Mouse (Mus musculus) left cerebral cortex, postnatal 25 days (tissue): ENCODE results near the gene Dnph1. TPM values are rescaled to one million over a fixed set of nuclear protein-coding genes. Genes with fewer than 3 reads are reported as not detected.
A peak's percentile ranks its signal among the peaks of the same experiment; 100 is the strongest.
"Not testable (repeated sequence)": the region's sequence is repeated elsewhere in the genome, so short reads cannot be mapped to it uniquely, and the experiment has no call there.

Experiments
- DNase-seq, 2 experiments: peaks; one replicate each; pipeline ENCODE4 v3.0.0; 2022; ENCODE audit warnings: low spot score in 2 of 2, mixed read lengths in 1 of 2
- intact Hi-C: fragments of 180-260 bp; cut with DNase I; formaldehyde crosslinking; loops from one replicate; pipeline ENCODE4 v1.15.1; 2025
- total RNA-seq, 2 experiments: library from RNA; stranded (reverse); gene quantifications; 2 replicates each; pipeline ENCODE4 v1.2.3; 2021

Gene Dnph1
- 1 to 10 TPM; 3.2 to 3.6 TPM for total RNA-seq

DNA sequence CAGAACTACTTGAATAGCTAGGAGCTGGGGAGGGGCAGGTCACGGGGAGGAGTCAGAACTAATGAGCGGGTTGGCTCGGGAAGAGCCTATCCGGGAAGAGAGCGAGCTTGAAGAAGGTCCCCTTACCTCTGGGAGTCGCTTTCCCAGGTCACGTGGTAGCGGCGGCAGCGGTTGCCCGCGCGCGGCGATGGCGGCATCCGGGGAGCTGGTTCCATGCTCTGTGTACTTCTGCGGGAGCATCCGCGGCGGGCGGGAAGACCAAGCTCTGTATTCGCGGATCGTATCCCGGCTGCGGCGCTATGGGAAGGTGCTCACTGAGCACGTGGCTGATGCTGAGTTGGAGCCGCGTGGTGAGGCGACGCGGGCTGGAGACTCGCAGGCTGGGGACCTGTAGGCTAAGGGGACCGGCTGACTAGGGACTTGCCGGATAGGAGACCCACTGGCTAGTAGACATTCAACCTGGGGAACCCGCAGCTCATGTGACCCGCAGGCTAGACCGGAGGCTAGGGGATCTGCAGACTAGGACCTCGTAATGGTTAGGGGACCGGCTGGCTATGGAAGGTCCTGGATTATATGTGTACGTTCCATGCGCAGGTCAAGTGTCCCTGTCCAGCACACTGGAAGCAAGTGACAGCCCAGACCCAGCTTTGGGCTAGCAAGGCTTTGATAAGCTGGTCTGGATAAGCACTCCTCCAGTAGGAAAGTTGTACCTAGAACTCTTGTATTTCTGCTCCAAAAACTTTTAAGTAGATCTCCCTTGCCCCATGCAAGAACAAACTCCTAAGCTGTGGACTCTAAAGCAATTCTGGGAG is at the start of gene Dnph1:
TSS of gene Dnph1 (plus strand) at position 89 of the 812 bp plus-strand sequence.
- peak; percentile 78 to 89 for DNase-seq
- intact Hi-C loops = no loop called here

DNA sequence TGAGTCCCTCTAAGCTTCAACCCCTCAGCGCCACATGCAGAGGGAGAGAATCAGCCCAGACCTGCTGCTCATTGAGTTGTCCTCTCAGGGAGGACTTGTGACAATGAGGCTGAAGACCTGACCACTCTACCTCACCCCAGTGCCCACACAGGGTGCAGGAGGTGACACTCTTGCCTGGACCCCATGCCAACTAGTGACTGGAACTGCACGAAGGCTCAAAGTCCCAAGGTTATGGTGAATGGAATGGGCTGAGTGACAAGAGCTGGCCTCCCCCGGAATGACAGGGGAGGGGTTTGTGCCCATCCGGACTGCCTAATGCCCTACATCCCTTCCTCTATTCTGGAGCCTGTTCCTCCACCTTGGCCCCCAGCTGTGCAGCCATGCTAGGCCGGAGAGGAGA is 43.8 kb upstream of the Dnph1 start:
- DNase-seq = no peak
- intact Hi-C loops = no loop called here

DNA sequence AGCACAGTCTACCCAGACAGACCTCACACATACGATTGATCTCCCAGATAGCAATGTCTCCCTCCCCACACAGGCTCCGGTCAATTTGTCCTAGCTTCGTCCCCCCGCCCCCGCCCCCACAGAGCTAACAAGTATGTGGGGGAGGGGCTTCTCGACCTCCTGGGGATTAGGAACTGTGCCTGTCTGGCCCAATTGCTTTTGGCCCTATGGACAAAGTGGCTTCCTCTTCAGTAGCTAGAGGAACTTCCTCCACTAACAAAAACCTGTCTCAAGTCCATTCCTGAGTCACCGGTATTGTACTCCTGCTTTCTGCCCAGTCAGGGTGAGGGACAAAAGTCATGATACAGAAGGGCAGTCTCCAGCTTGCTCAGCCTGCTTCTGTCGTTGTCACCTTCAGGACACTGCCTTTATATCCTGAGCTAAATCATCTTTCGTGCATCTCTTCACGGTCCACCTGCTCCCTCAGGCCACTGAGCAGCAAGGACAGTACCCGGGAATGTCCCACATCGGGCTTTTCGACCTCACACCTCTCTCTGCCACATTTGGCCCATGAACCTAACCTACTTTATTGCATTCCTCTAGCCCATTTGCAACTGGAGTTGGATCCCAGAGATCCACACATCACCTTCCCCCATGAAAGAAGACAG is 43.1 kb upstream of the Dnph1 start:
- intact Hi-C loops = no loop called here

DNA sequence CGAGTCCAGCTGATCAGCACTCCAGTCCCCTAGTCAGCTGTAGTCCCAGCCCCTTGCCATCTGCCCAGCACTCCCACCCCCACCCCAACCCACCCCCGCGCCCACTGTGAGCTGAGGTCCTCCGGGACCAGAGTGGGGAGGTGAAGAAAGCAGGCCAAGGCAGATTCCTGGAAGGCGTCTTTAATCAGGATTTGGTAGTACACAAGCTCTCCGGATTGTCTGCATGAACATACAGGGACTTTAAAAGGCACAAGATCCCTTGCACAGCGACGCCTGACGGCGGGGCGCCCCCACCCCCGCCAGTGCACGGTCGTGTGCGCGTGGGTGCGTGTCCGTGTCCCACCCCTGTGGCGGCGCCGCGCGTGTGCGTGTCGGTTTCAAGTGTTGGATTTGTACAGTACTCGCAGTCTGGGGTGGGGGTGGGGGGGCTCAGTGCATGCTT is 42.5 kb upstream of the Dnph1 start:
- intact Hi-C loops = no loop called here
- DNase-seq = peak in 1 of 2 experiments; percentile 28

More for the DNA sequence above, 43.1 kb upstream of the Dnph1 start:
- DNase-seq = no peak

DNA sequence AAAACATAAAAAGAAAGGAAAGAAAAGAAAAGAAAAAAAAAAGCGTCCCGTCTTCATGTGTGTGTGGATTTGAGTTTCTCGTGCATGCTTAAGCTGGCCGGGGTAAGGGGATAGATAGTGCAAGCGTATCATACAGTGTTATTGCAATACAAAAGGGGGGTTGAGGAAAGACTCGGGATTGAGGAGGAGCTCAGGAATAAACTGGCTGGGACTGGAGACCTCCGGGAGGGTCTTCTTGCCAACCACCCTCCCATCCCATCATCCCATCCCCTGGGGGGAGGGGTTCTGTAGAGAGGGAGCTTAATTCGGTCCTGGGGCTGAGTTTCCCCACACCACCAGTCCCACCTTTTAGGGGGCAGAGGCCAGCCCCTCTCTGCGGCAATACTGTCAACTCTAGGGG is 42.0 kb upstream of the Dnph1 start:
- DNase-seq = no peak
- intact Hi-C loops = no loop called here

DNA sequence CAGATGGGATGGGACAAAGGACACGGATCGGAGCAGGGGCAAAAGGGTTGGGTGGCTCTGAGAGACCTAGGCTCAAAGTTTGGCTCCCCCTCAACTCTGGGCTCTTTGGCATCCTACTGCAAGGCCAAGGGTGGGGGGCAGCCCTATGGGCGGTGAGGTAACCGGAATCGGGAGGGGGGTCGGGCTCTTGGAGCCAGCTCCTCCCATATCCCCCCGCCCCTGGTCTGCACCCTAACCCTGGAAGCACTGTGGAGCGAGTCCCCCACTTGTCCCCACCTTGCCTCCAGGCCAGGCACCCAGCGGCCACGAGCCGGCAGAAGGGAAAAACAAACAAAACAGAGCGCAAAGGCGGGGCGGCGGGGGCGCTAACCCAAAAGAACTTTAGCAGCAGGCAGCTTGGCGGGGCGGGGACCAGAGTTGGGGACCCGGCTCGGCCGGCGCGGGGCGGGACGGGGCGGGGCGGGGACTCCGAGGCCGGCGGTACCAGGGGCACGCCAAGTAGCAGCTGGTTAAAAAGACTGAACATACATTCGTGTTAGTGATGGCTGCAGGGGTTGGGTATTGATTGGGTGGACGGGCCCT is 41.3 kb upstream of the Dnph1 start:
- DNase-seq = no peak
- intact Hi-C loops = no loop called here

DNA sequence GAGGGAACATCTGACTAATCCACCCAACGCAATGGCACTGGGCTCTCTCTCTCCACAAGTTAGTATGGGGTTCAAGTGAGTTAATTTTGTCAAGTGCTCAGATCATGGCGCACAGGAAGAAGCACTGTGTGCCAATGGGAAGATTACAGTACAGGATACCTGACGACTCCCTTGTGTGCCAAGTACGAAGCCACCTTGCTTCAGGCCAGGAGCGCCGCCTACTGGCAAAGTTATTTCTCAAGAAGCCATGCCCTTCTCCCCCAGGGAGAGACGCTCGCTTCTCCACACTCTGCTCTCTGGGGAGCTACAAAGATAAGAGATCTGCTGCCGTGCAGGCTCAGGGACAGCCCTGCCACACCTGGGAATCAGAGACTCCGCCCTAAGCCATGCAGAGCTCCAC is 38.7 kb upstream of the Dnph1 start:
- intact Hi-C loops = no loop called here
- DNase-seq = no peak

DNA sequence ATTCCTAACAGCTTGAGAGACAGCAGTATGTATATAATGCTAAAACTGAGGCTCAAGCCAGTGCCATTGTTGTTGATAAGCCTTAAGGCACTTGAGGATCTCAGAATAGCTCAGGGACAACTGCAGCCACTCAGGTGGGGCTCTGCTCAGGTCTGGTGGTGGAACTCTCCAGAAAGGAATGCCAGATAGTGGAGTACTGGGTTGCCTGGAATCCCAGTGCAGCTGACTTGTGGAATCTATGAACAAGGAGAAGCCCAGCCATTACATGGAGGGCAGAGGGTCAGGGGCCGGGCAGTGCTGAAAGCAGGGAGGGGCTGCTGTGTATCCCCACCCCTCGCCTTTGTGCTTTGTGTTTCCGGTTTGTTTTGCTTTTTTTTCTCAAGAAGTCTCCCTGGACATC is 38.1 kb upstream of the Dnph1 start:
- DNase-seq = no peak
- intact Hi-C loops = no loop called here

DNA sequence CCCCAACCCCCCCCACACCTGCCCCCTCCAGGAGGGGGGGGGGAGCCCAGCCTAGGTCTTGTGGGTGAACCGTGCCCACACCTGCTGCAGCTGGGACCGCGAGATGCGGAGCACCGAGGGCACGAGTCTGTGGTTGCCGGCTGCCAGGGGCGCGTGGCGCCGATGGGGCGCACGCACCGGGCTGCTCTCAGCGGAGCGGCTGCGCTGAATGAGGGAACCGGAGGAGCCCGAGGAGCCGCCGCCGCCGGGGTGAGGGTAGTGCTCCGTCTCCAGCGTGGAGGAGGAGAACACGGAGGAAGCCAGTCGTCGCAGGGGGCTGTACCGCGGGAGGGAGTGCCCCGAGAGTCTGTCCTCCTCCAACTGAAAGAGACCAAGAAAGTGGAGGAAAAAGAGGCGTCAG is 35.8 kb upstream of the Dnph1 start:
- intact Hi-C loops = no loop called here
- no peak for DNase-seq

DNA sequence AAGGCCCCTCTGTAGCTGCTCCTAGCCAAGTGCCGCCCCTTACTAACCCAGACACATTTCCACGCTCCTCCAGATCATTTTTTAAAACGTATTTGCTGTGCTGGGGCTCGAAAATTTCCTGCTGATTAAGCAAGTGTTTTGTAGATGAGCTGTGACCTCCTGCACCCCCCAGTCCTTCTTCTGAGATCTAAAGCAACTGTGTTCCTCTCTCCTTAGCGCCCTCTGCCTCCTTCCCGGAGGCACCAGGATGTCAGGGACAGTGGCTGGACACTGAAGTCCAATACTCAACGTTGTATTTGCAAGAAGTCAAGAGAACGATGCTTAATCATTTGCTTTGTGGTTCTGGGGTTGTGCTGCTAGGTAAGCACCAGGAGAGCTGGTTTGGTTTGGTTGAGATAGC is 35.2 kb upstream of the Dnph1 start:
- intact Hi-C loops = no loop called here
- DNase-seq = no peak

DNA sequence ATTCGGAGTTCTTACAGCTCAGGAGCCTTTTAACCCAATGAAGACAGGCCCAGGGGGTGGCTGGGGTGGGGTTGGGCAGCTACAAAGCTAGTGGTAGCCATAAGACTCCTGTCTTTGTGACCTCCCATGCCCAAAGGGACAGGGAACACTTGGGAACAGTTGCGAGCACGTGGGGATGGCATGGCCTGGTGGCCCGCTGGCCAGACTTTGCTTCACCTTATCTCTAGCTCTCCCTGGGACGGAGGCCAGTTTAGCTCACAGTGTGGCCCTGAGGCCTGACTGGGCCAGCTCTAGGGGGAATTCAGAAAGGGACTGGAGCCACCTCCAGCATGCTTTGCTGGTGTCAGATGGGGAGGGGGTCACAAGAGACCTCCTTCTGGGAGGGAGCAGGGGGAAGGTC is 34.3 kb upstream of the Dnph1 start:
- intact Hi-C loops = no loop called here
- DNase-seq = no peak

DNA sequence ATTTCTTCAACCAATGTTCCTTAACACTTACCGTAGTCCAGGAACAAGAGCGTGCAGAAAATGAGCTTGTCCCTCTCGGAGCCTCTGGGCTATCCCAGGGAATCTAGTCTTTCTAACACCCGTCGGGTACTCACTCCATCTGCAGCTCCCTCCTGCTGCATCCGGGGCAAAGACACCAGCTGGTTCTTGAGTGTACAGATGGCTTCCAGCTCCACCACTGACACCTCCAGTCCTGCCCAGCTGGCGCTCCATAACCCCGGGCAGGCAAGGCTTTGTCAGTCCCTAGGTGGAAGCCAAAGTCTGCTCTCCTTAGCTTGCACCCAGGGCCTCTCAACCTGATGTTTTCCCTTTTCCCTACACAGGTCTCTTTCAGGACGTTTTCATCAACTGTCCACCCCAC is 28.7 kb upstream of the Dnph1 start:
- DNase-seq = peak in 1 of 2 experiments; percentile 28

DNA sequence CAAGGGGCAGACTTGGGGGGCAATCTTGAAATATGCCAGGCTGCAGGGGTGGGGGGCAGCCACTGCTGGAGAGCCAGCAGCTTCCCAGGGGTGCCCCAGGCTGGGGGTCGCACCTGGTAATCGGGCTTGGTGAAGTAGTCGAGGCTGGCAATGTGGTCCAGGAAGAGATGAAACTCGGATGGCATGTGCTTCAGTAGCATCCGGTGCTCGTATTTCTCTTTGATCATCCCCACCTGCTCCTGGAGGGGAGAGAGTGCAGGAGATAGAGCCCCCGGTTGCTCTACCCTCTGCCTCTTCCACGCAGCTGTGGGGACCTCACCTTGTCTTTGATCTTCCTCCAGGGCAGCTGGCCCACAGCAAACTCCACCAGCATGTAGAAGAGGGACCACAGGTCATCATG is 19.9 kb upstream of the Dnph1 start:
- DNase-seq = no peak
- intact Hi-C loops = no loop called here

More for the DNA sequence above, 28.7 kb upstream of the Dnph1 start:
- intact Hi-C loops = no loop called here

DNA sequence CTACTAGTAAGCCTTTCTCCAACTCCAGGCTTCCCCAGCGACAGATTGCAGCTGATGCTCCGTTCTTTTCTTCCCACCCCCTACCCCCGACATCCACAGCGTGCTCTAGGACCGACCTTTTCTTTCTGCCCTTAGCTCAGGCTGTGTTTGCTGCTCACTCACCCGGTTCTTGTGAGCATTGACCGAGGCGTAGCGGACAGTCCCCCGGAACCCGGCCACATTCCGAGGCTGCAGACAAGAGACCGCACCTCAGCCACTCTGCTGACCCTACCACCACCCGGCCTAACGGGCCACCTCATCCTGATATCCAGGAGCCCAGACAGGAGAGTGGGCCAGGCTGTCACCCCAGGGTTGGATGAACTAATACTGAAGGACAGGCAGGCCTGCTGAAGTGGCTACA is 19.2 kb upstream of the Dnph1 start:
- no peak for DNase-seq
- intact Hi-C loops = no loop called here

DNA sequence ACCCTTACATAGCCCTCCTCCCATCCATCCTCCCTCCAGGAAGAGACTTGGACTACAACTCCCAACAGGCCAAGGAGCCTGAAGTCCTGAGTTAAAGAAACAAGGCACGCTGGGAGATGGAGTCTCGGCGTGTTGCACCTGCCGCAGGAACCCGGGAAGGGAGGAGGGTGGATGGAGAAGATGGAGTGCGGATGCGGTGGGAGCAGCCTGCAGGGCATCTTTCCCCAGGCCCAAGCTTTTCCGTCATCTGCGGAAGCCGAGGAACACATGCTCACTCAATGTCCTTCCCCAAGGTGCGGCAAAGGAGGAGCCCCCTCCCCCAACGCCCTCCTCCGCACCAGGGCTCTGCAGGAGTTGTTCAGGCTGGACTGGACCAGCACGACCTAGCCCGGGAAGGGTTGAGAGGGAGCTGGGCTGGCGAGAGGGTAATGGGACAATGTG is 12.9 kb upstream of the Dnph1 start:
- intact Hi-C loops = no loop called here
- DNase-seq = peak; percentile 62 to 80

DNA sequence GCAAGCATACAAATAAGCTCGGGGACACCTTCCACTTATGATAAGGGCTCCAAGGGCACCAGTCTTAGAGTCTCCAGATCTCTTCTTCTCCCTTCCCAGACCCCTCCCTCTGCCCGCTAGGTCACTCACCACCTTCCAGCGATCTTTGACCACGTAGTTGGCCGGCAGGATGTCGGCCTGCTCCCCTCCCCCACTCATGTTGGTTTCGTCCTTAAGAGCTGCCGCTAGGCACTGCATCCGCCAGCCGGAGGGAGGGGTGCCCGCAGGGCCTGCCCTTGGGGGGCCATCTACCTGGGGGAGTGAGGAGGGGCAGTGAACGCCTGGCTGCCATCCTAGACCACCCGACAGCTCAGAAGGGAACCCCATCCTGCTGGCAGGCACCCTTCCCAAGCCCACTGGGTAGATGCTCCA is 12.5 kb upstream of the Dnph1 start:
- intact Hi-C loops = no loop called here
- peak; percentile 32 to 38 for DNase-seq

DNA sequence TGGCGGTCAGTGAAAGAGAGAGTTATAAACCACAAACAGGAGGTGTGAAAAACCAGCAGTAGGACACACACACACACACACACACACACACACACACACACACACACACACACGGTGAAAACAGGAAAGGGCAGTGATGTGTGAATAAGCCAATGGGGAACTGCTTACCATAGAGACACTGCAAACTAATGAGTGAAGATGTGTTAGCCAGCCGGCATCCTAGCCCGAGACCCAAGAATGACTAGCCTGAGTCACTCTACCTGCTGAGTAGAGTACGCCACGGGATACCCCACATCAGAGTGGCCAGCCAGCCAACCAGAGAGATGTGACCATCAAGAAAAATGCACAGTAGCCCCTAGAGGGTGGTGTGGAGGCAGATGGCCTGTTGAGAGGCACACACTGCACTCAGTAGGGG is 12.0 kb upstream of the Dnph1 start:
- DNase-seq = peak; percentile 14 to 23
- intact Hi-C loops = no loop called here

DNA sequence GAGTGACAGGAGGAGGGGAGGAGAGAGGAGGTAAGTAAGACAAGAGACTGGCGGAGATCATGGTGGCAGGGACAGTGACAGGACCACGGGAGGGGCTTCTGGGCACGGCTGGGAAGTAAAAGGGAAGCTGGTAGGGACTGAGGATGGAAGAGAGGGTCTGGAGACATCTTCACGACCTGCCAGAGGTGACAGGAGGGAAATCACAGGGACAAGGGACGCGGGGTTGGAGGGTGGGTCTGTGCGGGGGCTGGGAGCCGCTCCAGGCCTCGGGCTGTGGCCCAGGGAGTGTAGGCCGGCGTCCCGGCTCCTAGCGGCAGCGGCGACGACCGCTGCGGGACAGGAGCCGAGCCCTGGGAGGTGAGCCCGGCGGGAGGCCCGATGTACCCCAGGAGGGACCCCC is 9.5 kb upstream of the Dnph1 start:
- intact Hi-C loops = no loop called here
- DNase-seq = no peak

DNA sequence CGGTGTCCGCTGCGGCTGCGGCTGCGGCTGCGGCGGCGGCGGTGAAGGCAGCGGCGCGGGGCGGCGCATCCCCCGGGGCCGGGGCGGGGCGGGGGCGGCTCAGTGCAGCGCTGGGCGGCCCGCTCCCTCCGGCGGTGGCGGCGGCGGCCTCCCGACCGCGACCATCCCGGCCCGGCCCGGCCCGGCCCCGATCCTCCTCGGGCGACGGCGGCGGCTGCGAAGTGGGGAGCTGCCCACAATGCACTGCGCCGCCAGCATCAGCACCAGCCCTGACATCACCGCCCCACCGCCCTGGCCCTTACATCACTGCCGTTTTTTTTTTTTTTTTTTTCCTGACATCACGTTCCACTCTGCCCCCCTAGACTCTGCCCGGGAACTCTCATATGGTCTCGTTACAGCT is 9.1 kb upstream of the Dnph1 start, which contains the start of gene Ttbk1:
TSS of gene Ttbk1 (minus strand) at position 245 of the 400 bp plus-strand sequence.
- intact Hi-C loops = no loop called here
- DNase-seq = peak; percentile 71 to 72

DNA sequence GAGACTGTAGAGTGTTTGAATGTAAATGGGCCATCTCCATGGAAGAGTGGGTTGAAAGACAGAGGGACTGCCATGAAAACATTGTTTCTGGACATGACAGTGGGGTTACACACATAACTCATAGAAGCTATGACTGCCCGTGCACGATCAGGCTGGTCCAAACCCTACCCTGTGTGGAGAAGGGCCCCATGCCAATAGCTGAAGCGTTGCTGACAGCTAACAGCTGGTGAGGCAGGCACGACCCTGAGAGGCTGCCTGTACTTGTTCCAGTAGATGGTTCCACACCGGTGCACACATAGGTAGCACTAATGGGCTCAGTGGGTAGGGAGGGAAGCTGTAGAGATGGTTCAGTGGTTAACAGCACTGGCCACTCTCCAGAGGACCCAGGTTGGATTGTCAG is 1.0 kb upstream of the Dnph1 start:
- intact Hi-C loops = no loop called here
- no peak for DNase-seq

DNA sequence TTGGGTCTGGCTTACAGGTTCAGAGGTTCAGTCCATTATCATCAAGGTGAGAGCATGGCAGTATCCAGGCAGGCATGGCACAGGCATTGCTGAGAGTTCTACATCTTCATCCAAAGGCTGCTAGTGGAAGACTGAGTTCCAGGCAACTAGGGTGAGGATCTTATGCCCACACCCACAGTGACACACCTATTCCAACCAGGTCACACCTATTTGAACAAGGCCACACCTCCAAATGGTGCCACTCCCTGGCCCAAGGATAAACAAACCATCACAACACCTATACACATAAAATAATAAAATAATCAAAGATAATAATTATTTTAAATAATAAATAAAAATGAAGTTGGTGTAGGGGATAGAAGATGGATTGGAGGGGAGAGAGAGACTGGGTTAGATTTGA is 430 bp upstream of the Dnph1 start:
- intact Hi-C loops, DNase-seq: not testable (repeated sequence)
